Mouse (Mus musculus) myocyte (in vitro differentiated cells): Measurements from ENCODE around the gene Crtc2.

Source experiments
- E2F4 ChIP-seq: IDR thresholded peaks from one replicate; pipeline ENCODE4 v1.6.1; 2011; ENCODE audit warnings: mild to moderate bottlenecking, control low read depth, moderate library complexity; ENCODE audit not compliant: insufficient read depth
- POLR2A ChIP-seq: IDR thresholded peaks from one replicate; pipeline ENCODE4 v1.6.1; 2011; ENCODE audit warnings: low read depth, mild to moderate bottlenecking, control low read depth, moderate library complexity; ENCODE audit not compliant: insufficient read length
- POLR2AphosphoS2 ChIP-seq: IDR thresholded peaks from one replicate; pipeline ENCODE4 v1.6.1; 2011; ENCODE audit warnings: low read depth, control low read depth; ENCODE audit not compliant: insufficient read length
- SRF ChIP-seq: IDR thresholded peaks from one replicate; pipeline ENCODE4 v1.6.1; 2011; ENCODE audit warnings: low read depth; ENCODE audit not compliant: control insufficient read depth, insufficient read length
- TCF12 ChIP-seq: IDR thresholded peaks from one replicate; pipeline ENCODE4 v1.6.1; 2011; ENCODE audit warnings: mild to moderate bottlenecking, control low read depth; ENCODE audit not compliant: poor library complexity, insufficient read depth, severe bottlenecking
- USF1 ChIP-seq: IDR thresholded peaks from one replicate; pipeline ENCODE4 v1.6.1; 2011; ENCODE audit warnings: low read depth, mild to moderate bottlenecking, control low read depth, moderate library complexity

- no peak for TF ChIP-seq POLR2A
- TF ChIP-seq POLR2AphosphoS2 = no peak
- TF ChIP-seq USF1 = no peak
- no peak for TF ChIP-seq SRF
- no peak for TF ChIP-seq TCF12
- no peak for TF ChIP-seq E2F4
Observed at GRCm38 (mm10) chr3:90213956-90214684, 39.8 kb upstream of the Crtc2 start.
